Mouse (Mus musculus) activated CD4-positive, CD25-positive, alpha-beta regulatory T cell (primary cell): ENCODE data around the gene Fam76a. TPM values are rescaled to one million over a fixed set of nuclear protein-coding genes. Genes with fewer than 3 reads are reported as not detected.

Experiments
- polyA plus RNA-seq, 2 experiments: library from polyadenylated mRNA; unstranded; fragments of 100-300 nt; shearing (Covaris generic); gene quantifications; one replicate each; pipeline ENCODE4 v1.2.1; 2017

Fam76a gene
- 10 to 100 TPM; 31.4 to 33.3 TPM for polyA plus RNA-seq

GRCm38 (mm10) chr4:132922558-132923008 lies at the start of gene Fam76a:
Gene Fam76a (minus strand): TSS chr4:132922558.

GRCm38 (mm10) chr4:132884064-132884843 lies 38.1 kb downstream of the Fam76a start, which contains the start of gene Stx12:
Gene Stx12 (minus strand): TSS chr4:132884509.

Other genes starting within 250 kb of the Fam76a start
- 1 to 10 TPM; 3.4 to 4.8 TPM for gene Xkr8, start 190.0 kb downstream of the Fam76a start, polyA plus RNA-seq
- 1 to 10 TPM; 4.3 to 5.4 TPM for gene Smpdl3b, start 165.3 kb downstream of the Fam76a start, polyA plus RNA-seq
- gene Rpa2, start 154.2 kb downstream of the Fam76a start, polyA plus RNA-seq: 10 to 100 TPM; 69.5 to 84.9 TPM
- gene Themis2, start 126.2 kb downstream of the Fam76a start, polyA plus RNA-seq: 1 to 10 TPM; 4.6 to 8.2 TPM
- 10 to 100 TPM; 57.2 to 58.3 TPM for gene Ppp1r8, start 79.4 kb downstream of the Fam76a start, polyA plus RNA-seq
- gene Stx12, start 38.0 kb downstream of the Fam76a start, polyA plus RNA-seq: 10 to 100 TPM; 31.3 to 33.0 TPM
- 1 to 10 TPM; 1.2 to 4.9 TPM for gene Fgr, start 51.5 kb upstream of the Fam76a start, polyA plus RNA-seq
- 1 to 10 TPM; 4.0 to 4.3 TPM for gene Ahdc1, start 88.7 kb upstream of the Fam76a start, polyA plus RNA-seq
- gene Wasf2, start 207.9 kb upstream of the Fam76a start, polyA plus RNA-seq: 10 to 100 TPM; 82.4 to 93.8 TPM